Mouse (Mus musculus) heart, embryonic 14.5 days (tissue): ENCODE data around the gene Htr2b. TPM values are rescaled to one million over a fixed set of nuclear protein-coding genes. Genes with fewer than 3 reads are reported as not detected.

Experiments
- ATAC-seq: fragments of 200-750 bp; cut with Nextera tagmentation; 2 replicates; pipeline ENCODE4 v1.8.0; 2017; ENCODE audit warnings: low read depth, moderate TSS enrichment; ENCODE audit not compliant: insufficient number of reproducible peaks, insufficient read depth, low FRiP score
- H3K27ac ChIP-seq, 2 experiments: fragments of 200-500 bp in 1 of 2; fragments of 300-500 bp in 1 of 2; sonication (generic) in 1 of 2; replicated peaks in 1 of 2; 2 replicates each; pipeline ENCODE4 v1.5.1; 2012 to 2014; ENCODE audit warnings: low read depth in 2 of 2, low read length in 2 of 2, control low read depth in 1 of 2, mild to moderate bottlenecking in 1 of 2, mixed read lengths in 1 of 2; ENCODE audit not compliant: control insufficient read depth in 1 of 2, insufficient read depth in 1 of 2
- H3K27me3 ChIP-seq: fragments of 300-500 bp; sonication (generic); 2 replicates; pipeline ENCODE4 v1.6.1; 2014; ENCODE audit warnings: mild to moderate bottlenecking, low read length, control low read depth; ENCODE audit not compliant: control insufficient read depth, insufficient read depth
- H3K36me3 ChIP-seq: fragments of 300-500 bp; sonication (generic); 2 replicates; pipeline ENCODE4 v1.6.1; 2014; ENCODE audit warnings: mild to moderate bottlenecking, control low read depth, low read length, mixed read lengths; ENCODE audit not compliant: control insufficient read depth, insufficient read depth
- H3K4me1 ChIP-seq, 2 experiments: fragments of 200-500 bp in 1 of 2; fragments of 300-500 bp in 1 of 2; sonication (generic) in 1 of 2; 2 replicates each; pipeline ENCODE4 v1.6.1; 2012 to 2014; ENCODE audit warnings: low read length in 2 of 2, control low read depth in 1 of 2, mixed read lengths in 1 of 2; ENCODE audit not compliant: control insufficient read depth in 2 of 2, insufficient read depth in 2 of 2
- H3K4me2 ChIP-seq: fragments of 300-500 bp; sonication (generic); 2 replicates; pipeline ENCODE4 v1.6.1; 2014; ENCODE audit warnings: mild to moderate bottlenecking, low read length
- H3K4me3 ChIP-seq, 2 experiments: fragments of 200-500 bp in 1 of 2; fragments of 300-500 bp in 1 of 2; sonication (generic) in 1 of 2; 2 replicates each; pipeline ENCODE4 v1.5.1; 2012 to 2014; ENCODE audit warnings: low read length in 2 of 2, mild to moderate bottlenecking in 2 of 2, control low read depth in 1 of 2, low read depth in 1 of 2, moderate library complexity in 1 of 2; ENCODE audit not compliant: control insufficient read depth in 1 of 2, insufficient read depth in 1 of 2
- H3K9ac ChIP-seq: fragments of 300-500 bp; sonication (generic); 2 replicates; pipeline ENCODE4 v1.6.1; 2014; ENCODE audit warnings: mild to moderate bottlenecking, low read length
- H3K9me3 ChIP-seq: fragments of 300-500 bp; sonication (generic); 2 replicates; pipeline ENCODE4 v1.6.1; 2016; ENCODE audit warnings: low read length, control low read depth; ENCODE audit not compliant: control insufficient read depth
- WGBS: fragments of 180-500 bp; shearing (Covaris S2); extraction: QIAGEN DNeasy Blood & Tissue Kit; methylation state at CpG from one replicate; pipeline ENCODE4 v1.1.7; 2014; 5-methylcytosine and 5-hydroxymethylcytosine counted together
- polyA plus RNA-seq: library from polyadenylated mRNA; unstranded; fragments of >200 nt; fragmentation: Nextera tagmentation; extraction: Ambion mirVana; gene quantifications from 2 replicates; pipeline ENCODE4 v1.2.1, GENCODE M21; 2014

Htr2b gene
- 0.13 and 0.39 TPM in 2 replicates for polyA plus RNA-seq

- Histone ChIP-seq H3K9me3 (no peaks in the 10 kb centered on the region), H3K9ac (no peak within 1 kb of the TSS), H3K27me3 (no peaks in the 10 kb centered on the region), H3K4me1 (0 out of 4 replicates have a peak, but pooled peaks cover 0 to 4% of the 10 kb centered on the region in 2 experiments), H3K27ac (no peak within 1 kb of the TSS), H3K4me3 (no peak within 1 kb of the TSS), H3K4me2 (no peak within 1 kb of the TSS), H3K36me3 (peaks cover 25% of the 10 kb centered on the region)
- no peak for ATAC-seq
- 64% methylated on average over 6 of the region's 6 CpGs for WGBS
Measured at GRCm38 (mm10) chr1:86111779-86112178, at the start of gene Htr2b. Gene Htr2b, minus strand, starts transcription at chr1:86111970.

DNA sequence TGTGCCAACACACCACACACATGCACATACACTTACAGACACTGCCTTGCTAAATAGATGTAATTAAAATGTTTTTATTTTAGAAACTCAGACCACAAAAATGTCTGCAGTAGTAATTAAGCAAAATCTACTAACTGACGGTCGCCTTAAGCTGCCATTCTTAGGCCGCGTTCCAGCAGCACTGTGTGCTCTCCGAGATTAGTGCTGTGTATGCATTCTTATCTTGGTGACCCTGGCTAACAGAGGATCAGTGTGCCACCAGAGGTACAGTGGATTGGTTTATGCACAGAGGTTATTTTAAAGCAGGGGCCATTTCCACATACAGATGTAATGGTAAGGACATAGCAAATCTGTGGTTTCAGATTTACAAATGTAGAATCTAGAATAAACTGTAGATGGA, 49.3 kb upstream of the Htr2b start:
- Histone ChIP-seq H3K4me3 (no peak overlapping the region), H3K27me3 (no peaks in the 10 kb centered on the region), H3K9ac (no peak overlapping the region), H3K27ac (0 out of 4 replicates have a peak overlapping the region, but pooled peaks of 1 of the 2 experiments have one; percentile 28), H3K4me1 (0 out of 4 replicates have a peak, but pooled peaks cover 0 to 2% of the 10 kb centered on the region in 2 experiments), H3K4me2 (no peak overlapping the region), H3K9me3 (no peaks in the 10 kb centered on the region), H3K36me3 (peaks cover 46% of the 10 kb centered on the region)
- no peak for ATAC-seq
- WGBS, result 55% methylated on average over 5 of the region's 5 CpGs

DNA sequence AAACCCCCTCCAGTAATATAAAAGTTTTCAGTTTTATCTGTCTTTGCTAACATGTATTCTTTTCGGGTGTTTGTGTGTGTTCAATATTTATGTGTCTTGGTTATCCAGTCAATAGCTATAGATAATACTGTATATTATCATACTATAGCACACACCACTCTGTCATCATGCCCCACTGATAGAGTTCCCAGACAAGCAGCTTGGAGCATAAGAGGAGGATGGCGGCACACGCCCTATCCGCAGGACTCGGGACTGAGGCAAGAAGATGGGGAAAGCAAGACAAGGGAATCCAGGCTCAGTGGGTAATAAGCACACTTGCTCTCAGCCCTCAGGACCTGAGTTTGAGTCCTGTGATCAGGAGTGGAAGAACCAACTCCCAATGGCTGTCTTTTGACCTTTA, 48.7 kb upstream of the Htr2b start:
- peaks cover 46% of the 10 kb centered on the region for H3K36me3 ChIP-seq
- H3K4me1 ChIP-seq, result 0 out of 4 replicates have a peak, but pooled peaks cover 0 to 2% of the 10 kb centered on the region in 2 experiments
- no peak overlapping the region for H3K4me3 ChIP-seq
- no peaks in the 10 kb centered on the region for H3K27me3 ChIP-seq
- no peak for ATAC-seq
- no peaks in the 10 kb centered on the region for H3K9me3 ChIP-seq
- H3K9ac ChIP-seq, result no peak overlapping the region
- no peak overlapping the region for H3K4me2 ChIP-seq
- 91% methylated on average over 5 of the region's 5 CpGs for WGBS
- H3K27ac ChIP-seq, result no peak overlapping the region

DNA sequence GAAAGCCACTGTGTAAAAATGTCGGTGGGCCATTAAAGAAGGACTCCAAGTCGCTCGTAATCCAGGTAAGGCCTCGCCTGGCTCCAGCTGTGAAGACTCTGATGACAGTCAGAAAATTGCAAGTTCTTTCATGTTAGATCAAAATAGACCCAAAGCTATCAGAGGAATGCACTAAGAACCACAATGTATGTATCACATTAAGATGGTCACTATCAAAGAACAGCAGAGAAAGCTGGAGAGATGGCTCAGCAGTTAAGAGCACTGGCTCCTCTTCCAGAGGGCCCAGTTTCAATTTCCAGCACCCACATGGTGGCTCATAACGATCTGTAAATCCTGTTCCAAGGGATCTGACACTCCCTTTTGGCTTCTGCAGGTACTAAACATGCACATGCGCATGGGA, 48.3 kb upstream of the Htr2b start:
- H3K9ac ChIP-seq, result no peak overlapping the region

GRCm38 (mm10) chr1:86156595-86156994, 44.8 kb upstream of the Htr2b start:
- Histone ChIP-seq H3K9me3 (no peaks in the 10 kb centered on the region), H3K27me3 (no peaks in the 10 kb centered on the region), H3K4me1 (peaks cover 3 to 12% of the 10 kb centered on the region in 2 experiments; a peak in 2 of 4 replicates), H3K9ac (no peak overlapping the region), H3K4me3 (no peak overlapping the region), H3K27ac (no peak overlapping the region), H3K36me3 (peaks cover 20% of the 10 kb centered on the region), H3K4me2 (no peak overlapping the region)
- WGBS, result 72% methylated on average over 6 of the region's 6 CpGs
- no peak for ATAC-seq

More for the DNA sequence above, 48.3 kb upstream of the Htr2b start:
- WGBS, result 96% methylated on average over 6 of the region's 6 CpGs
- H3K4me3 ChIP-seq, result no peak overlapping the region
- H3K36me3 ChIP-seq, result peaks cover 42% of the 10 kb centered on the region
- H3K4me2 ChIP-seq, result no peak overlapping the region
- no peaks in the 10 kb centered on the region for H3K9me3 ChIP-seq
- peaks cover 0 to 6% of the 10 kb centered on the region in 2 experiments; a peak in 1 of 4 replicates for H3K4me1 ChIP-seq
- H3K27ac ChIP-seq, result no peak overlapping the region
- ATAC-seq, result no peak
- H3K27me3 ChIP-seq, result no peaks in the 10 kb centered on the region

DNA sequence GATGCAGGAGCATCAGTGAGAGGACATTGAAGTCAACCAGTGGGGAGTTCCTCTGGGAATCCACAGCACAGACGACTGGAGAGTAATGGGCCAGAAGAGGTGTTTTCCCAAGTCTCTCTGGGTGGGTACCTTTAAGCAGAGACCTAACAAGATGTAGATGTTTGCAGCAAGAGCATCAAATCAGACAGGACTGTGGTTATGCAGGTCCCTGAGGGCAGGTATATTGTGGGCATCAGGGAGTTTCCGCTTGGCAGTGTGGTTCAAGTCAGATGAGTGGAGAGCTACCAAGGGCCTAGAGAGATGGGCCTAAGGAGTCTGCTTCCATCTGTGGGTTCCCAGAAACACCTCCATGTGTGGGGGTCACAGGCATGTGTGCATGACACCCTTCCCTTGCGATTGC, 44.3 kb upstream of the Htr2b start:
- WGBS, result 69% methylated on average over 3 of the region's 3 CpGs
- no peak overlapping the region; the same call in 1 of the 2 replicates for H3K9ac ChIP-seq
- no peak overlapping the region for H3K27ac ChIP-seq
- no peak for ATAC-seq
- peaks cover 15% of the 10 kb centered on the region; the same call in 1 of the 2 replicates for H3K36me3 ChIP-seq
- H3K4me1 ChIP-seq, result peaks cover 4 to 10% of the 10 kb centered on the region in 2 experiments; a peak in 2 of 4 replicates
- no peaks in the 10 kb centered on the region for H3K27me3 ChIP-seq
- no peaks in the 10 kb centered on the region for H3K9me3 ChIP-seq
- no peak overlapping the region for H3K4me2 ChIP-seq
- H3K4me3 ChIP-seq, result no peak overlapping the region

DNA sequence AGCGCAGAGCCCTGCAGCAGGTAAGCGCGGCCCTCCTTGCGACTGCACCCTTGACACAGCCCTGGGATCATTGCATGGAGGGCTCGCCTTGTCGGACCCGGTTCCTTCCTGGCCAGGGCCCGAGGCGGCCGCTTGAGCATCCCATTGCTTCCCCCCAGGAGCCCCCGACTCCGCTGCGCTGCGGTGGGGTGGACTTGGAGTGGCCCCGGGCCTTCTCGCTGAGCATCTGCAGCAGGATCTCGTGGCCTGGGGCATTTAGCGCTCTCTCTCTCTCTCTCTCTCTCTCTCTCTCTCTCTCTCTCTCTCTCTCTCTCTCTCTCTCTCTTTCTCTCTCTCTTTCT, 43.0 kb upstream of the Htr2b start:
- Histone ChIP-seq H3K27me3 (no peaks in the 10 kb centered on the region), H3K36me3 (0 out of 2 replicates have a peak, but pooled peaks cover 3% of the 10 kb centered on the region), H3K4me1 (peaks cover 6 to 10% of the 10 kb centered on the region in 2 experiments; a peak in 2 of 4 replicates), H3K9me3 (no peaks in the 10 kb centered on the region), H3K4me2 (peak overlapping the region; percentile 83), H3K9ac (peak overlapping the region; percentile 81), H3K4me3 (peak overlapping the region; percentile 76 to 80), H3K27ac (no peak overlapping the region)
- 0% methylated on average over 18 of the region's 18 CpGs for WGBS
- ATAC-seq, result no peak
